Mouse (Mus musculus): Measurements from ENCODE around the gene Dlgap3.

- TF ChIP-seq CTCF (IDR thresholded peaks at IDR 0.05; ENCODE audit: borderline replicate concordance, control insufficient read depth, extremely low read depth, insufficient read depth, low read length, poor library complexity) (no peak), POLR2A (IDR thresholded peaks at IDR 0.05; ENCODE audit: control insufficient read depth, extremely low read depth, insufficient read depth, low read length, poor library complexity) (no peak)
These were observed 31.4 kb upstream of the Dlgap3 start for GRCm38 (mm10) chr4:127137591-127137990.
